Mouse (Mus musculus) c-Kit-positive CD71-negative TER-119-negative erythroid progenitor cells, embryonic 14.5 days (primary cell): Measurements from ENCODE around the gene Olfr672.
"Not testable (repeated sequence)": the region's sequence is repeated elsewhere in the genome, so short reads cannot be mapped to it uniquely, and the experiment has no call there.

Source experiments
- DNase-seq: peaks from one replicate; pipeline ENCODE4 v3.0.0-alpha.2; 2013; ENCODE audit warnings: low read depth

Gene Olfr672

DNA sequence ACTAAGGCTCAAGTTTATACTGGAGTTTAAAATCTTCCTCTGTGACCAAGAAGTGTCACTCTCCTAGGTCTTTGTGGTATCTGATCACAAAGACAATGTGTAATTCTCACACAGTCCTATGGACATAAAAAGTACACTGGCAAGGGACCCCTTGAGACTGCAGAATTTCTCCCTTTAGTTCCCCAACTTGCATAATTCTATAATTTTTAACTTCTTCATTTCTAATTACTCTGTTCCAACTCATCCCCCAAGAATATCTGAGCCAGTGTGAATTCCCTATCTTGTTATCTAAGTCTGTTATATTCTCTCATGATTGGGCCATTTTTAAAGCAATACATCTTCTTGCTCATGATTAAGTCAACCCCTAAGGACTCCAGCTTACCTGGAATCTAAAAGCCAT lies at the start of gene Olfr672:
Gene Olfr672 (minus strand): TSS at position 101 of the 400 bp plus-strand sequence.
- DNase-seq = no peak

DNA sequence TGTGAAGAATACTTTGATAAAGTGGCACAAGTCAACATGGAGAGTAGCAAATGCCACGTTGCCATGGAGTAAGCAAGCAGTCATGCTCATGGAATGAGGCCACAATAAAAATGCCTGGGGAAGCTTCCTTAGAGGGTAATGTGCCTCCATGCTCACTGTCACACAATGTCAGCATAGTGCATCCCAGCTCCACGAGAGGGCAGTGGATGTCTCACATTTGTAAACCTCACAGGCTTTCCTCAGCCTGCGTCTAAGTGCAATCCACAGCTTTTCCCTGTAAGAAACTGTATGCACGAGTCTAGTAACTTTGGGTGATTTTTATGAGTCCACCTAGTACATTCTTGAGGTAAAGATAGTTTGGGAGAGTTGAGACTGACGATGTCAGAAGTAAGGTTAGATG lies 32.0 kb upstream of the Olfr672 start:
- not testable (repeated sequence) for DNase-seq

DNA sequence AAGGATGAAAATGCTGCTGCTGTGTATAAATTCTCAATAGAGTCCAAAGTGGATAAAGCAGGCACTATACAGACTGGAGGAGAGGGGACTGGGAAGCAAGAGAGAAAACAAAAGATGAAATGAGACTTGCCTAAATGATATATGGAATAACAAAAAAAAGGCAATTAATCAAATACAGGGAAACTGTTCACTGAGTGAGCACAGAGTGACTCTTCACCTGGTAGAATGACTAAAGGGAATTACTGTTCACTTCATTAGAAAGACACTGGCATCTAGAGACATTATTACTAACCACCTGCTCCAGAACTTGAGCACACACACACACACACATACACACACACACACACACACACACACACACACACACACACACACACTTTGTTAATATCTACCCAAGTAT lies 30.6 kb upstream of the Olfr672 start, which contains the start of gene Olfr676:
Gene Olfr676 (plus strand): TSS at position 301 of the 400 bp plus-strand sequence.
- DNase-seq = no peak

DNA sequence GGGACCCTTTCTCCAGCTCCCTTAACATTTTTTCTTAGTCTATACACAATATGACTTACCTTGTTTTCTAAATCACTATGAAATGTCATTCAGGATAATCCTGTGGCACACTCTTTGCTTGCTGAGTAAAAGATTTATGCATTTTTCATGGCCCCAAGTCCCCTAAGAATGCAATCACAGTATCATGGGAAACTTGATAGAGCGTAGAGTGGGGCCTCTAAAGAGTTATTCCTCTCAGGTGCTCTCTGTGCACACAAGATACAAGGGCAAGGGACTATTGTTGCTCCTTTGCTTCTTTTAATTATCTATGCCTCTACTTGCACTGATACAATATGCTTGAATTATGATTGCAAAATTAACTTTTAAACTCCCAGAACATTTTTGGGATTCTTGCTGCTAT lies 26.5 kb upstream of the Olfr672 start, which contains the start of gene Olfr675:
Gene Olfr675 (minus strand): TSS at position 101 of the 400 bp plus-strand sequence.
- no peak for DNase-seq

DNA sequence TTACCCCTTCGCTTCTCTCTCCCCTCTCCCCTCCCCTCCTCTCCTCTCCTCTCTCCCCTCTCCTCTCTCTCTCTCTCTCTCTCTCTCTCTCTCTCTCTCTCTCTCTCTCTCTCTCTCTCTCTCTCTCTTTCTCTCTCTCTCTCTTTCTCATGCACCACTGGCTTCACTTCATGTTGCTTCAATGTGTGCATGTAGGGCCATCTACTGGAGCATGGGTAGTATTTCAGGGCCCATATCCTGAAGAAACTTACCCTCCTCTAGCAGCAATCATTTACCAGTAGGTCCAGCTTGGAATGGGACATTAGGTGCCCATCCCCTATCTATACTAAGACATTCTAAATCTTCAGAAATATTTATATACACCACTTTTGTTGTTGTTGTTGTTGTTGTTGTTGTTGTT lies 20.7 kb upstream of the Olfr672 start:
- DNase-seq = no peak

DNA sequence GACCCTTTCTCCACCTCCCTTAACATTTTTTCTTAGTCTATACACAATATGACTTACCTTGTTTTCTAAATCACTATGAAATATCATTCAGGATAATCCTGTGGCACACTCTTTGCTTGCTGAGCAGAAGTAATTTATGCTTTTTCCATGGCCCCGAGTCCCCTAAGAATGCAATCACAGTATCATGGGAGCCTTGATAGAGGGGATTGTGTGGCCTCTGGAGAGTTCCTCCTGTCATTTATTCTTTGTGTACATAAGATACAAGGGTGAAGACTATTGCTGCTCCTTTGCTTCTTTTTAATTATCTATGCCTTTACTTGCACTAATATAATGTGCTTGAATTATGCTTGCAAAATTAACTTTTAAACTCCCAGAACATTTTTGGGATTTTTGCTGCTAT lies 22.8 kb downstream of the Olfr672 start, which contains the start of gene Olfr671:
Gene Olfr671 (minus strand): TSS at position 101 of the 400 bp plus-strand sequence.
- no peak for DNase-seq

DNA sequence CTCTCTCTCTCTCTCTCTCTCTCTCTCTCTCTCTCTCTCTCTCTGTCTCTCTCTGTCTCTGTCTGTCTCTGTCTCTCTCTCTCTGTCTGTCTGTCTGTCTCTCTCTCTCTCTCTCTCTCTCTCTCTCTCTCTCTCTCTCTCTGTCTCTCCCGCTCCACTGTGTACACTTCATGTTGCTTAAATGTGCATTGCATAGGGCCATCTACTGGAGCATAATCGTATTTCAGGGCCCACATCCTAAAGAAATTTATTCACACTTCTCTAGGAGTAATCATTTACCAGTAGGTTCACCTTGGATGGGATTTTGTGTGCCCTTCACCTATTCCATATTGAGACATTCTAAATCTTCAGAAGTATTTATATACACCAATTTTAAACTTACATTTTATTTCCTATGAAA lies 29.3 kb downstream of the Olfr672 start:
- not testable (repeated sequence) for DNase-seq

DNA sequence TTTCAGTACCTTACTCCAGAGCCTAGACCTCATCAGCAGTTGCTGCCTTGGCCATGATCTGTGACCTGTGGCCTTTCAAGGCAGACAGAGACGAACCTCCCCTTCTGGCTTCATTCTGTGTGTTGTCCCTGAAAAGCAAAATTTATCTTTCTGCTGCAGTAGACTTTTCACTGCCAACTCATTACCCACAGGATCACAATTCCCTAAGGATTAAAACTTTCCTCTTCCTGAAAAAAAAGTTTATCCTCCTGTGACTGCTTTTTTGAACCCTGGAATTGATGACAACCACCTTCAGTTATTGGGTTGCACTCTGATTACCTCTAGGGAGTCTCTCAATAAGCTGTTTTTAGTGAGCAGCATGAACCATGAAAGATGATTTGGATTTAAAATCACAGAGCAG lies 39.3 kb downstream of the Olfr672 start, which contains the start of gene Olfr670:
Gene Olfr670 (minus strand): TSS at position 101 of the 400 bp plus-strand sequence.
- DNase-seq = no peak

DNA sequence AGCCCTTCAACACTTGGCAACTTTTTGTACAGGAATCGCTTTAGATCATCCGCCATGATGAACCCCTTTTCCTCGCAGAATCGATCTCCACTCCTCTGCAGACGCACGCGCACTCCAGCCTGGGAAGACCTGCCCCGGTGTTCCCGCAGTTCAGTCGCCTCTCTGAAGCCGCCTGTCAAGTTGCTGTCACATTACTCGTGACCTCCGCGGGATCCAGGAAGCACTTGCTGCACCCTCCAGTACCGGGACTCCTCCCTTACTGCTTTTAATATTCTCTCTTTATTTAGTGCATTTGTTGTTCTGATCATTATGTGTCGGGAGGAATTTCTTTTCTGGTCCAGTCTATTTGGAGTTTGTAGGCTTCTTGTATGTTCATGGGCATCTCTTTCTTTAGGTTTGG lies 51.6 kb downstream of the Olfr672 start:
- DNase-seq = not testable (repeated sequence)
